Mouse (Mus musculus): ENCODE results near the gene Spsb4. TPM values are rescaled to one million over a fixed set of nuclear protein-coding genes. Genes with fewer than 3 reads are reported as not detected.
A peak's percentile ranks its signal among the peaks of the same experiment; 100 is the strongest.
"Not testable (repeated sequence)": the region's sequence is repeated elsewhere in the genome, so short reads cannot be mapped to it uniquely, and the experiment has no call there.

Spsb4 gene
- polyA plus RNA-seq, 1 experiment from 2014 or later, result 88.2 TPM

- no peaks in the 10 kb centered on the region for H3K27me3 ChIP-seq
- no peak overlapping the region for H3K4me2 ChIP-seq (replicated peaks)
- H3K9ac ChIP-seq, result no peak overlapping the region
- H3K4me1 ChIP-seq, result peaks cover 76% of the 10 kb centered on the region
- H3K9me3 ChIP-seq (replicated peaks), result no peaks in the 10 kb centered on the region
- peak overlapping the region; percentile 74 for H3K27ac ChIP-seq
- ATAC-seq (ENCODE audit: low FRiP score), result peak; percentile 28; the same call in 1 of the 2 replicates
- 23% methylated on average over 6 of the region's 6 CpGs for WGBS
- no peaks in the 10 kb centered on the region for H3K36me3 ChIP-seq
- H3K4me3 ChIP-seq, result no peak overlapping the region
Observed at GRCm38 (mm10) chr9:96956646-96957297, 61.9 kb downstream of the Spsb4 start.

DNA sequence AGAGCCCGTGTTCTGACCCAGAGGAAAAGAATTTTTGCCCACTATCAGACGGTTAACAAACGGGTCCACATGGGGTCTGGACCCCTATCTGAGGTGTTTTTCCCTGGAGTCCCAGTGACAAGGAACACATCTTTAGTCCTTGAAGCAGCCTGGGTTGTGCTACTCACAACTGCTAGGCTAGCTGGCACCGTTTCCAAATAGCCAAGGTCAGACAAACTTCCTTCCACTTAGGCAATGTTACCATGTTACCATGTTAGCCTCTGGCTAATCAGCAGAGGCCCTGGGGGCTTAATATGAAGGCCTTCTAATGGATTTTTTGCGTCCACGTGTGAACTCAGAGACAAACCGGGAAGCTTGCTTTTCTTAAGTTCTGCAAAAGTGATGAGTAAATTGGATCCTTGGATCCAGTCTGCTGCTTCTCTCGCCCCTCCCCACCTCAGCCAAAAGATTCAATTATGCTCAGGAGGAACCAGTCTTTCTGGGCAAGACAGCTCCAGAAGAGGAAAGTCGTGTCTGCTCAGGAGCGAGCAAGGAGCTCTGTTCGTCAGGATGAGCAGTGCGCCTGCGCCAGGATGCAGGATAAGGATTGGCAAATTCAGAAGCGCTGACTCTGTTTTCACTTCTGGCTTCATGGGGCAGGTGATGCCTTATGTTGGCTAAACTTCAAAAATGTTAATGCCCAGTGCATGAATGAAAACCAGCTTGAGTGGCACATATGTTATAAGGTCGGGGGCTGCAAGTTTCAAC lies 64.4 kb downstream of the Spsb4 start:
- Histone ChIP-seq H3K36me3 (no peaks in the 10 kb centered on the region), H3K4me1 (peaks cover 89% of the 10 kb centered on the region), H3K4me3 (no peak overlapping the region), H3K27ac (0 out of 2 replicates have a peak overlapping the region, but pooled peaks have one; percentile 12), H3K9ac (no peak overlapping the region), H3K27me3 (no peaks in the 10 kb centered on the region), H3K9me3 (replicated peaks) (no peaks in the 10 kb centered on the region), H3K4me2 (replicated peaks) (no peak overlapping the region)
- 78% methylated on average over 15 of the region's 15 CpGs for WGBS
- no peak for ATAC-seq (ENCODE audit: low FRiP score)

GRCm38 (mm10) chr9:96953443-96953842 lies 65.2 kb downstream of the Spsb4 start:
- Histone ChIP-seq H3K9ac (no peak overlapping the region), H3K27me3 (no peaks in the 10 kb centered on the region), H3K4me1 (peaks cover 84% of the 10 kb centered on the region), H3K9me3 (replicated peaks) (no peaks in the 10 kb centered on the region), H3K4me3 (no peak overlapping the region), H3K36me3 (no peaks in the 10 kb centered on the region), H3K4me2 (replicated peaks) (no peak overlapping the region), H3K27ac (no peak overlapping the region)
- 94% methylated on average over 8 of the region's 8 CpGs for WGBS
- no peak for ATAC-seq (ENCODE audit: low FRiP score)

- H3K4me3 ChIP-seq, result no peak overlapping the region
- H3K9ac ChIP-seq, result no peak overlapping the region
- 66% methylated on average over 9 of the region's 9 CpGs for WGBS
- no peaks in the 10 kb centered on the region for H3K36me3 ChIP-seq
- peaks cover 74% of the 10 kb centered on the region for H3K4me1 ChIP-seq
- H3K9me3 ChIP-seq (replicated peaks), result no peaks in the 10 kb centered on the region
- H3K27ac ChIP-seq, result no peak overlapping the region; the same call in 1 of the 2 replicates
- no peak overlapping the region for H3K4me2 ChIP-seq (replicated peaks)
- ATAC-seq (ENCODE audit: low FRiP score), result no peak
- no peaks in the 10 kb centered on the region for H3K27me3 ChIP-seq
Observed at GRCm38 (mm10) chr9:96952310-96952975, 66.2 kb downstream of the Spsb4 start.

GRCm38 (mm10) chr9:96949551-96949950 lies 69.1 kb downstream of the Spsb4 start:
- no peaks in the 10 kb centered on the region for H3K27me3 ChIP-seq
- no peak overlapping the region for H3K4me2 ChIP-seq (replicated peaks)
- no peaks in the 10 kb centered on the region for H3K36me3 ChIP-seq
- H3K27ac ChIP-seq, result 0 out of 2 replicates have a peak overlapping the region, but pooled peaks have one; percentile 1
- H3K4me1 ChIP-seq, result peaks cover 48% of the 10 kb centered on the region
- H3K4me3 ChIP-seq, result no peak overlapping the region
- 88% methylated on average over 9 of the region's 9 CpGs for WGBS
- H3K9me3 ChIP-seq (replicated peaks), result no peaks in the 10 kb centered on the region
- no peak for ATAC-seq (ENCODE audit: low FRiP score)
- no peak overlapping the region for H3K9ac ChIP-seq

GRCm38 (mm10) chr9:96948546-96948945 lies 70.1 kb downstream of the Spsb4 start:
- no peak overlapping the region for H3K9ac ChIP-seq
- peaks cover 6% of the 10 kb centered on the region for H3K36me3 ChIP-seq
- H3K27me3 ChIP-seq, result no peaks in the 10 kb centered on the region
- WGBS, result 86% methylated on average over 5 of the region's 5 CpGs
- ATAC-seq (ENCODE audit: low FRiP score), result no peak
- H3K4me2 ChIP-seq (replicated peaks), result no peak overlapping the region
- H3K27ac ChIP-seq, result no peak overlapping the region
- H3K4me3 ChIP-seq, result no peak overlapping the region
- H3K4me1 ChIP-seq, result peaks cover 41% of the 10 kb centered on the region
- no peaks in the 10 kb centered on the region for H3K9me3 ChIP-seq (replicated peaks)

- WGBS, result 77% methylated on average over 5 of the region's 5 CpGs
- Histone ChIP-seq H3K9me3 (replicated peaks) (no peaks in the 10 kb centered on the region), H3K27ac (no peak overlapping the region), H3K9ac (no peak overlapping the region), H3K4me1 (peaks cover 28% of the 10 kb centered on the region), H3K4me2 (replicated peaks) (no peak overlapping the region), H3K36me3 (peaks cover 18% of the 10 kb centered on the region), H3K27me3 (no peaks in the 10 kb centered on the region), H3K4me3 (no peak overlapping the region)
- no peak for ATAC-seq (ENCODE audit: low FRiP score)
Observed at GRCm38 (mm10) chr9:96947171-96947570, 71.5 kb downstream of the Spsb4 start.

DNA sequence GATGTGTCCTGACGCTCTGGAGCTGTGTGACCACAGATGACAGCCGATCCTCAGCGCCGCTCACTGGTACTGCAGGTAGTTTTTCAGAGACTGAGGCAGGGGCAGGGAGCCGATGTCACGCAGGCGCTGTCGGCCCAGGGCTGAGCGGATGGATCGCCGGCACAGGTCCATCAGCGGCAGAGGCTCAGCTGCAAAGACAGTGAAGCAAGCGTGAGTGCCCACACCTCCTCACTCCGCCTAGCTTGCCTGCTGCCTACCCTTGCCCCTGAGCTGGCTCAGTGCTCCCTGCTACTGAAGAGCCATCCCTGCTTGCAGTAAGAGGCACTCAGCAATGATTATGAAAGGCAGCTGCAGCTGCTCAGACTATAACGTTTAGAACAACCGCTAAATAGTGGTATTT lies 74.1 kb downstream of the Spsb4 start:
- no peaks in the 10 kb centered on the region for H3K27me3 ChIP-seq
- H3K4me2 ChIP-seq (replicated peaks), result no peak overlapping the region
- H3K36me3 ChIP-seq, result peaks cover 30% of the 10 kb centered on the region
- ATAC-seq (ENCODE audit: low FRiP score), result no peak
- H3K9ac ChIP-seq, result no peak overlapping the region
- H3K4me1 ChIP-seq, result peaks cover 11% of the 10 kb centered on the region
- H3K4me3 ChIP-seq, result no peak overlapping the region
- H3K27ac ChIP-seq, result peak overlapping the region; percentile 52; the same call in 1 of the 2 replicates
- H3K9me3 ChIP-seq (replicated peaks), result 0 out of 2 replicates have a peak, but pooled peaks cover 3% of the 10 kb centered on the region
- 73% methylated on average over 16 of the region's 16 CpGs for WGBS

DNA sequence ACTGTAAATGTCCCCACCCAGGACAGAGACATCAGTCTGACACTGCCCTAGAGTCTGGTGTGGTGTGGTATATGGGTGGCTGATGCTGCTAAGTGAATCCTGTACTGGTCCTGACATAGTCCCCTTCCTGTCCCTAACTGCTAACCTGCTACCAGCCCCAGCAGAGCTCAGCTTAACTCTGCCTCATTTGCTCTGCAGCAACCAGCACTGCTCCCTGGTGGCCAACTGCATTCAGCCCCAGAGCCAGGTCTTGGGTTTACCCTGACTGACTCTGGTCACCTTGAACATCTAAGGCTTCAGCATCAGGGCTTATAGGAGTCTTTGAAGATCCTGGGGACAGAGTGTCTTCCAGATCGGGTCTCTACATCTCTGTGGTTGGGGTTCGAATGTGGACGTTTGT lies 75.7 kb downstream of the Spsb4 start:
- 90% methylated on average over 3 of the region's 3 CpGs for WGBS
- 0 out of 2 replicates have a peak, but pooled peaks cover 3% of the 10 kb centered on the region for H3K9me3 ChIP-seq (replicated peaks)
- peaks cover 16% of the 10 kb centered on the region for H3K4me1 ChIP-seq

DNA sequence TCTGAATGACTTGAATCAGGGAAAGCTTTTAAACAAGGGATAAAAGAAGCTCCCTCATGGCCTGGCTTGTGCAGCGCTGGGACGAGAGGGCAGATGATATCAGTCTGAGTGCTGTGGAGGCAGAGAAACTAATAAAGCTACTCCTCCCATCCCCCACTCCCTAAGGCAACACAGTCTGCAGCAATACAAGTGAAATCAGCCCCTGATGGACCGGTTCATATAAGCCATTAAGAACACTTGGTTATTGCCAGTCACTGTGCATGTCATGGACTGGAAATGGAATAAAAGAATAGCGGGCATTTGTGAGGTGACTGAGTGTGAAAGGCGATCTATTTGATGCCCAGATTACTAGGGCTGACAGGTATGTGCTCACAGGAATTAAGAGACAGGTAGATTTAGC lies 79.8 kb downstream of the Spsb4 start:
- peak overlapping the region; percentile 72 for H3K27ac ChIP-seq
- WGBS, result 69% methylated on average over 5 of the region's 5 CpGs

More for the DNA sequence above, 75.7 kb downstream of the Spsb4 start:
- H3K27me3 ChIP-seq, result no peaks in the 10 kb centered on the region
- no peak overlapping the region for H3K27ac ChIP-seq
- peaks cover 30% of the 10 kb centered on the region for H3K36me3 ChIP-seq
- no peak overlapping the region for H3K9ac ChIP-seq
- H3K4me2 ChIP-seq (replicated peaks), result no peak overlapping the region
- no peak for ATAC-seq (ENCODE audit: low FRiP score)
- H3K4me3 ChIP-seq, result no peak overlapping the region

GRCm38 (mm10) chr9:96936427-96936826 lies 82.2 kb downstream of the Spsb4 start:
- not testable (repeated sequence) for H3K4me3 ChIP-seq; H3K36me3 ChIP-seq; H3K9ac ChIP-seq; H3K27ac ChIP-seq; H3K4me2 ChIP-seq (replicated peaks); H3K9me3 ChIP-seq (replicated peaks); H3K27me3 ChIP-seq; ATAC-seq (ENCODE audit: low FRiP score)
- 95% methylated on average over 2 of the region's 2 CpGs for WGBS
- peaks cover 11% of the 10 kb centered on the region for H3K4me1 ChIP-seq

More for the DNA sequence above, 79.8 kb downstream of the Spsb4 start:
- H3K9ac ChIP-seq, result no peak overlapping the region
- H3K4me3 ChIP-seq, result no peak overlapping the region
- no peak overlapping the region for H3K4me2 ChIP-seq (replicated peaks)
- H3K27me3 ChIP-seq, result no peaks in the 10 kb centered on the region
- H3K9me3 ChIP-seq (replicated peaks), result 0 out of 2 replicates have a peak, but pooled peaks cover 3% of the 10 kb centered on the region
- peaks cover 11% of the 10 kb centered on the region for H3K4me1 ChIP-seq
- peaks cover 28% of the 10 kb centered on the region for H3K36me3 ChIP-seq
- ATAC-seq (ENCODE audit: low FRiP score), result peak; percentile 84
